Mouse (Mus musculus): Measurements from ENCODE around the gene Nos3. TPM values are rescaled to one million over a fixed set of nuclear protein-coding genes. Genes with fewer than 3 reads are reported as not detected.
A peak's percentile ranks its signal among the peaks of the same experiment; 100 is the strongest.

Gene Nos3
- polyA plus RNA-seq, 1 experiment, result 4.0 TPM

GRCm38 (mm10) chr5:24427285-24427633, 62.6 kb downstream of the Nos3 start:
- Histone ChIP-seq H3K27me3 (ENCODE audit: control insufficient read depth, insufficient read depth, low read length) (no peaks in the 10 kb centered on the region), H3K4me1 (ENCODE audit: control insufficient read depth, insufficient read depth, insufficient read length, low read length) (peaks cover 31% of the 10 kb centered on the region), H3K4me3 (ENCODE audit: low read depth, low read length) (peak overlapping the region; percentile 73), H3K27ac (ENCODE audit: insufficient read depth, low read depth, low read length) (peak overlapping the region; percentile 75), H3K36me3 (ENCODE audit: control insufficient read depth, insufficient read depth, low read length) (peaks cover 27% of the 10 kb centered on the region)
- TF ChIP-seq CTCF (IDR thresholded peaks at IDR 0.05; ENCODE audit: extremely low read depth, insufficient read length, insufficient replicate concordance, low read depth, low read length) (no peak), POLR2A (IDR thresholded peaks at IDR 0.05; ENCODE audit: low read depth, low read length) (no peak)
- 29% methylated on average over 12 of the region's 12 CpGs for WGBS

- H3K27ac ChIP-seq (ENCODE audit: insufficient read depth, low read depth, low read length), result peak overlapping the region; percentile 68
- WGBS, result 20% methylated on average over 15 of the region's 15 CpGs
- H3K27me3 ChIP-seq (ENCODE audit: control insufficient read depth, insufficient read depth, low read length), result no peaks in the 10 kb centered on the region
- TF ChIP-seq CTCF (IDR thresholded peaks at IDR 0.05; ENCODE audit: extremely low read depth, insufficient read length, insufficient replicate concordance, low read depth, low read length) (no peak), POLR2A (IDR thresholded peaks at IDR 0.05; ENCODE audit: low read depth, low read length) (no peak)
- H3K36me3 ChIP-seq (ENCODE audit: control insufficient read depth, insufficient read depth, low read length), result peaks cover 34% of the 10 kb centered on the region
- H3K4me1 ChIP-seq (ENCODE audit: control insufficient read depth, insufficient read depth, insufficient read length, low read length), result peaks cover 28% of the 10 kb centered on the region
- peak overlapping the region; percentile 63 for H3K4me3 ChIP-seq (ENCODE audit: low read depth, low read length)
Observed at GRCm38 (mm10) chr5:24427981-24428402, 63.4 kb downstream of the Nos3 start.

GRCm38 (mm10) chr5:24428596-24428995, 64.0 kb downstream of the Nos3 start:
- Histone ChIP-seq H3K4me3 (ENCODE audit: low read depth, low read length) (peak overlapping the region; percentile 63), H3K27ac (ENCODE audit: insufficient read depth, low read depth, low read length) (peak overlapping the region; percentile 68)

GRCm38 (mm10) chr5:24433993-24434392, 69.4 kb downstream of the Nos3 start:
- Histone ChIP-seq H3K4me3 (ENCODE audit: low read depth, low read length) (no peak overlapping the region), H3K27me3 (ENCODE audit: control insufficient read depth, insufficient read depth, low read length) (no peaks in the 10 kb centered on the region), H3K27ac (ENCODE audit: insufficient read depth, low read depth, low read length) (no peak overlapping the region), H3K4me1 (ENCODE audit: control insufficient read depth, insufficient read depth, insufficient read length, low read length) (peaks cover 4% of the 10 kb centered on the region; the same call in 1 of the 2 replicates), H3K36me3 (ENCODE audit: control insufficient read depth, insufficient read depth, low read length) (peaks cover 84% of the 10 kb centered on the region)
- 92% methylated on average over 8 of the region's 8 CpGs for WGBS
- TF ChIP-seq CTCF (IDR thresholded peaks at IDR 0.05; ENCODE audit: extremely low read depth, insufficient read length, insufficient replicate concordance, low read depth, low read length) (no peak), POLR2A (IDR thresholded peaks at IDR 0.05; ENCODE audit: low read depth, low read length) (no peak)

More at GRCm38 (mm10) chr5:24428596-24428995, 64.0 kb downstream of the Nos3 start:
- TF ChIP-seq CTCF (IDR thresholded peaks at IDR 0.05; ENCODE audit: extremely low read depth, insufficient read length, insufficient replicate concordance, low read depth, low read length), result no peak
- no peak for TF ChIP-seq POLR2A (IDR thresholded peaks at IDR 0.05; ENCODE audit: low read depth, low read length)
- no peaks in the 10 kb centered on the region for H3K27me3 ChIP-seq (ENCODE audit: control insufficient read depth, insufficient read depth, low read length)
- peaks cover 40% of the 10 kb centered on the region for H3K36me3 ChIP-seq (ENCODE audit: control insufficient read depth, insufficient read depth, low read length)
- H3K4me1 ChIP-seq (ENCODE audit: control insufficient read depth, insufficient read depth, insufficient read length, low read length), result peaks cover 28% of the 10 kb centered on the region
- WGBS, result 19% methylated on average over 9 of the region's 9 CpGs

Other genes with a start within 250 kb of the Nos3 start
- gene Nupl2, start 199.8 kb upstream of the Nos3 start, polyA plus RNA-seq (2012; rRNA removed), result 1.4 and 2.5 TPM in 2 replicates
- gene Kcnh2, start 13.2 kb upstream of the Nos3 start, polyA plus RNA-seq (2012; rRNA removed), result 21.9 and 26.3 TPM in 2 replicates
- 0.43 and 1.9 TPM in 2 replicates for gene Atg9b, start 27.3 kb downstream of the Nos3 start, polyA plus RNA-seq (2012; rRNA removed)
- gene Abcb8, start 28.9 kb downstream of the Nos3 start, polyA plus RNA-seq (2012; rRNA removed), result 53.2 and 83.7 TPM in 2 replicates
- 0.58 and 1.9 TPM in 2 replicates for gene Asic3, start 48.6 kb downstream of the Nos3 start, polyA plus RNA-seq (2012; rRNA removed)
- gene Cdk5, start 58.7 kb downstream of the Nos3 start, polyA plus RNA-seq (2012; rRNA removed), result 34.0 and 64.7 TPM in 2 replicates
- 51.4 and 90.6 TPM in 2 replicates for gene Slc4a2, start 59.0 kb downstream of the Nos3 start, polyA plus RNA-seq (2012; rRNA removed)
- gene Fastk, start 80.5 kb downstream of the Nos3 start, polyA plus RNA-seq (2012; rRNA removed), result 159 and 230 TPM in 2 replicates
- 51.7 and 135 TPM in 2 replicates for gene Tmub1, start 83.0 kb downstream of the Nos3 start, polyA plus RNA-seq (2012; rRNA removed)
- 31.4 and 59.4 TPM in 2 replicates for gene Agap3, start 87.4 kb downstream of the Nos3 start, polyA plus RNA-seq (2012; rRNA removed)
- gene Gbx1, start 162.4 kb downstream of the Nos3 start, polyA plus RNA-seq (2012; rRNA removed), result not detected in 2 replicates
- gene Asb10, start 176.2 kb downstream of the Nos3 start, polyA plus RNA-seq (2012; rRNA removed), result 0.42 and 0.47 TPM in 2 replicates
- gene 4931409K22Rik, start 192.0 kb downstream of the Nos3 start, polyA plus RNA-seq (2012; rRNA removed), result not detected in 2 replicates
- 20.4 and 32.3 TPM in 2 replicates for gene Abcf2, start 212.7 kb downstream of the Nos3 start, polyA plus RNA-seq (2012; rRNA removed)
- 19.9 and 25.7 TPM in 2 replicates for gene Chpf2, start 221.9 kb downstream of the Nos3 start, polyA plus RNA-seq (2012; rRNA removed)